ENCODE assay signal across 1 mouse cellular context in genomic region chr15:98517380-98518355, GRCm38 (mm10).
TF ChIP-seq lines count a peak whose summit lies in the region.

No protein-coding gene starts in this region.

TF ChIP-seq in MEL, 35 proteins besides CTCF, POLR2A, EP300 and RAD21 (continued from another document):
- TF ChIP-seq ZKSCAN1 (IDR thresholded peaks at IDR 0.05; ENCODE audit: low read depth, low read length) (no peak), CHD2 (IDR thresholded peaks at IDR 0.05; ENCODE audit: low read length) (no peak), MEF2A (IDR thresholded peaks at IDR 0.05; ENCODE audit: extremely low read depth, insufficient replicate concordance, low read depth, low read length, poor library complexity, severe bottlenecking) (no peak), MAX (IDR thresholded peaks at IDR 0.05; ENCODE audit: low read length) (peak; percentile 49; the same call in 1 of the 2 replicates), BHLHE40 (IDR thresholded peaks at IDR 0.05; ENCODE audit: borderline replicate concordance, low read depth, low read length) (peak; percentile 50; the same call in 1 of the 2 replicates), ZC3H11A (IDR thresholded peaks at IDR 0.05; ENCODE audit: low read depth, low read length) (peak; percentile 20; the same call in 1 of the 2 replicates), TCF12 (IDR thresholded peaks at IDR 0.05; ENCODE audit: low read depth, low read length) (peak; percentile 11; the same call in 1 of the 2 replicates)
